Mouse (Mus musculus) CD4-positive, CD25-positive, alpha-beta regulatory T cell, adult 4 months (primary cell): ENCODE results near the gene Slc27a5. TPM values are rescaled to one million over a fixed set of nuclear protein-coding genes. Genes with fewer than 3 reads are reported as not detected.

Experiments used
- ATAC-seq: one replicate; pipeline ENCODE4 v1.8.0; 2017
- polyA plus RNA-seq, 2 experiments: library from polyadenylated mRNA; unstranded; fragments of 100-300 nt; shearing (Covaris generic); gene quantifications; one replicate each; pipeline ENCODE4 v1.2.1; 2017

Slc27a5 gene
- polyA plus RNA-seq, 2 experiments from 2014 or later, result 0.54 TPM; not detected in 1

DNA sequence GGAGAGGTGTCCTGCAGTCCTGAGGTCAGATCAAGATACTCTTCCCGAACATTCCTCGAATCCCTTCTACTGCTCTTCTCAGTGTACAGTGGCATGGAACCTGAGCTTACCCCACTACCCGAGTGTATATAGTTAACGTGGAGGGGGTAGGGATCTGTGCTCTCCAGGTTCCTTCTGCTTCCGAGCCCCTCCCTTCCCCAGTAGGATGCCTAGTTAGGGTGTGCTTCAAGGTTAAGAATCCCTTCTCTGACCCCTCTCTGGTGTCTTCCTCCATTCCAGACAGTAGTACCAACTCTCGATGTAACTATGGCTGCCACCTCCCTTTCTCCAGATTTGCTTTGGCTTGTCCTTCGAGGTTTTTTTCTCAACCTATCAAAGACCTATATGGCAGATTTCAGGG is 17.7 kb downstream of the Slc27a5 start:
- no peak for ATAC-seq

DNA sequence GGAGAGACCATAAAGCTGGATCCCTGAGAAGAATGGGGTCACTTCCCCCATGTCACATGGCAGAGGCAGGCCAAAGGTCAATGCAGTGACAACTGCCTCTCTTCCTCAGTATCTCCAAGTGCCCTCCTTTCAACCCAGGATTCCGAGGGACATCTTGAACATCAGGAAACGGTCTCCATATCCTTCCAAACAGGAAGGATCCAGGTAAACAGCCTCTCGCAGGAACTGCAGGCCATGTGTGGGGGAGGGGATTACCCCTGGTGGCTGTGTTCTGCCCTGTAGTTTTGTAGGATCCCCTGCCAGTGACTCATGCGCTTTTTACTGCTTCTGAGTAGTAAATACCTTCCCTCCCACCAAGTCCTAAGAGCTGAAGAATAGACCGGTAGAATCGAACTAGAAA is 18.2 kb downstream of the Slc27a5 start:
- ATAC-seq, result no peak

DNA sequence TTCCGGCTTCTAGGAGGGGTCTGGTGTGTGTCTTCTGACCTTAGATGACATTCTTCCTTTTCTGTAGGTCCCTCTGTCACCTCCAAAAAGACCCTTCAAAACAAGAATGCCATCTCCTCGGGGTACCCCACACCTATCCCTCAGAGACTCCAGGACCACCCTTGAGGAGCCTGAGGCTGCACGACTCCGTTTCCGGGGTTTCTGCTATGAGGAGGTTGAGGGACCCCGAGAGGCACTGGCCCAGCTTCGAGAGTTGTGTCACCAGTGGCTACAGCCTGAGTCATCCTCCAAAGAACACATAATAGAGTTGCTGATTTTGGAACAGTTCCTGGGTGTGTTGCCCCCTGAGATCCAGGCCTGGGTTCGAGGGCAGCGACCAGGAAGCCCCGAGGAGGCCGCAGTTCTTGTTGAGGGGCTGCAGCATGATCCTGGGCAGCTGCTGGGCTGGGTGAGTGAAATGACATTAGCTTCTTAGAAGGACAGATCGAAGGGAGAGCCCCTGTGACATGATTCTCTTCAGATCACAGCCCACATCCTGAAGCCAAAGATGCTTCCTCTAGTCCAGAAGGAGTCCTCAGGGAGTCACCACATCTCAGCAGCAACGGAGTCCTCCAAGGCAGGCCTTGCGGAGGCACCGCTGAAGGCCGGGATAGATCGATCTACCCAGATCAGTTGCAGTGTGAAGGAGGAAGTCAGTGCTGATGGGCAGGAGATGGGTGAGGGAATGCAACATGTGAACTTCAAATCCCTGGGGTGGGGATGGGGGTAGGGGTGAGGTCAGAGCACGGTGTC is 18.9 kb downstream of the Slc27a5 start:
- ATAC-seq, result no peak

DNA sequence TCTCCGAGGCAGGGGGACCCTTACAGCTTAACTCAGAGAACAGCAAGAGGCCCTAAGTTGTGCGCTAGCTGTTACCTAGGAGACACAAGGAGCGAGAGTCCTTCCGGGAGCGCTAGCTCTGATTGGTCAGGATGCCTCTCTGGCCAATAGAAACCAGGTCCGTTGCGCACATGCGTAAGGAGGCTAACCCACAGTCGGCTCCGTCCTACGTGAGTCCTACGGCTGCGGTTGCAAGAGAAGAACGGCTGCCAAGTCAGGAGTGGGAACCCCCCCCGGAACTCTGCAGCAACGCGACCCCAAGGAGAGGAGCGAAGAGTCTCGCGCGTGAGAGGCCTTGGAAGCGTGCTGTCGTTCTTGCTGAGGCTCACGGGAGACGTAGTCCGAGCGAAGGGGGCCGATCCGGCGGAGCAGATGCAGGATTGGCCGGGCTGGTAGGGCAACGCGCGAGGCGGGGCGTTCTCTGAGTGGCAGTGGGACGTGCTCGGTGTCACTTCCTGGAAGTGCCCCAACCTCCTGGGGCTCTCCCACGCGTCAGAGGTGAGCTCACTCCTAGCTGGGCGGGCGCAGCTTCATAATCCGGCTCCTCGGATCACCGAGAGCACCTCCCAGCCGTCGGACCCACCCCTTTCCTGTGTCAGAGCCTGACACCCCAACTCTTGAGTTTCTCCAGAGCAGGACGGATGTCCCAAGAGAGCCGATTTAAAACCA is 20.2 kb downstream of the Slc27a5 start, which contains the start of gene Zfp446:
Gene Zfp446, plus strand, starts transcription at position 167 of the 708 bp plus-strand sequence.
- ATAC-seq, result peak; percentile 92

DNA sequence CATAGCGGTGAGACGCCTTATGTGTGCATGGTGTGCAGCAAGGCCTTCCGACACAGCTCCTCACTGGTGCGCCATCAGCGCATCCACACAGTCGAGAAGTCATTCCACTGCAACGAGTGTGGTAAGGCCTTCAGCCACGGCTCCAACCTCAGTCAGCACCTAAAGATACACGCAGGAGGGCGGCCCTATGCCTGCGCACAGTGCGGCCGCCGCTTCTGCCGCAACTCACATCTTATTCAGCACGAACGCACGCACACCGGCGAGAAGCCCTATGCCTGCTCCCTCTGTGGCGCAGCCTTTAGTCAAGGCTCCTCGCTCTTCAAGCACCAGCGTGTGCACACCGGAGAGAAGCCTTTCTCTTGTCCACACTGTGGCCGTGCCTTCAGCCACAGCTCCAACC is 27.1 kb downstream of the Slc27a5 start:
- no peak for ATAC-seq

DNA sequence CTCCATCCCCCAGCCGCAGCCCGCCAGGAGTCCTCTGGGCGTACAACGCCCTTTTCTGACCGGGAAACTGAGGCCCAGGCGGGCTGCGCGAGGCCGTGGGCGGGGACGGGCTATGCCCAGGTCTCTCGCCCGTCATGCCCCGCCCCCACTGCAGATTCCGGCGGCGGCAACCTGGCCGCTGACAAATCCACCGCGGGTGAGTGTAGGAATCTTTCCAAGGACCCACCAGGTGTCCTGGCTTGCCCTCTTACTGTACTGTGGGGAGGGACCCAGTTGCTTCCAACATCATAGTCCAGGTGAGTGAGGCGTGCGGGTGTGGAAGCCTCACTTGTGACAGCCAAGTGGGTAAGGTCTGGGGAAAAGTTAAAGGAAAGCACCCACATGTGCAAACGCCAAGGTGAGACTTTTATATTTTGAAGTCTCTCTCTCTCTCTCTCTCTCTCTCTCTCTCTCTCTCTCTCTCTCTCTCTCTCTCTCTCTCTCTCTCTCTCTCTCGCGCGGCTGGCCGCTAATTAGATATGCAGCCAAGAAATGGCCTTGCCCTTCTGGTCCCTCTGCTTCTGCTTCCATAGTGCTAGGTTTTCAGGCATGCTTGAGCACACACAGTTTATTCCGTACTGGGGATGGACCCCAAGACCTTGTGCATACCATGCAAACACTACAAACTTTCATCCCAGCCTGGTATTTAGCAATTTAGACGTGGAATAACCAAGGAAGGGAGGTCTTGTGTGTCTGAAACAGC is 31.7 kb downstream of the Slc27a5 start:
- peak; percentile 24 for ATAC-seq

DNA sequence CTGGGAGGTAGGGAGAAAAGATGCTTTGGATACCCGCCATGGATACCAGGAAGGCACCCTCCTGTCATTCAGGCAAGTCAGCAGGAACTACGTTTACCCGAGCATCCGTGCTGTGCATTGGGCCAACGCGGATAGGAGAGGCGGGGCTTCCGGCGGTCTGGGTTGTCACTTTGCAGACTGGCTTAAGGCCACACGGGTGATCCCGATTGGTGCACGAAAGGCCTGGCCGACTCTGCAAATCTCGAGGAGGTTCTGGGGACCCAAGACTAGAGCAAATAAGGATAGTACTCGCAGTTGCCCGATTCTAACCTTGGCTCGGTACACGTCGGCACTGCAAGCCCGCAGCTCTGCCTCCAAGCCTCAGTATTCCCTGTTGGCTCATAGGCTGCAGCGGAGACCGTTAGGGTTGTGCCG is 32.3 kb downstream of the Slc27a5 start, which contains the start of gene Zfp324:
Gene Zfp324, plus strand, starts transcription at position 161 of the 414 bp plus-strand sequence.
- ATAC-seq, result peak; percentile 85

DNA sequence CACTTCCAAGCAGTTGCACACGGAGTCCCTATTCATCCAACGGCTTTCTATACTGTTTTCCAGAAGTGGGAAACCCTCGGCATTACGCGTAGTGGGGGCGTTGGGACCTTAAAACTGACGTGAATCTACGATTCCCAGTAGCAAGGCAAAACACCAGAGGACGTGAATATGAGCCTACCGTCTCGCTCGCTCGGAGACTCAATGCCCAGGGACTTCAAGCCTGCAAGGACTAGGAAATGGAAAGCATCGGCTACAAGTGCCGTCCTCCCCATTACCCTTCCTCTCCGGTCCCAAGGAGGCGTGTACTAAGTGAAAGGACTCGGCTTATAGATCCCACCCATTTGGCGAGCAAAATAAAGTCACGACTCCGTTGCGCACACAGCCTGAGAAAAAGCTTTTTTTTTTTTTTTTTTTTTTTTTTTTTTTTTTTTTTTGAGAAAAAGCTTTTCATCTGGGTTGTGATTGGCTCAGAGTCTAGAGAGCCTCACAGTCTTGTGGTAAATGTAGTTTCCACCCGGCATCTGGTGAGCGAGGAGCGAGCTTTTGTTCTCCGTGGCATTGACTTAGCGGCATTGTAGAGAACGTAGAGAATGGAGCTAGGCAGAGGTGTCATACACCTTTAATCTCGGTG is 36.4 kb downstream of the Slc27a5 start:
- ATAC-seq, result peak; percentile 69

DNA sequence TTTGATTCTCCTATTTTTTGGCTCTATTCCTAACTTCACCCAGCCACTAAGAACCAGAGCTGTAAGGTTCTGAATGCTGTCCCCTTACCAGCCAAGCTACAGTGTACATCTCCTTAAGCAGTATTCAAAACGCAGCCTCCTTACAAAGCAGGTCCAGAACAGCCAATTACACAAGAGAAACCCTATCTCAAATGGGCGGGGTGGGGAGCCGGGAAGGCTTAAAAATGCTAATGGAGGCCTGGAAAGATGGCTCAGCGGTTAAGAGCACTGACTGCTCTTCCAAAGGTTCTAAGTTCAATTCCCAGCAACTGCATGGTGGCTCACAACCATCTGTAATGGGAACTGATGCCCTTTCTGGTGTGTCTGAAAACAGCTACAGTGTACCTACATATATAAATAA is 38.3 kb downstream of the Slc27a5 start:
- ATAC-seq, result no peak

DNA sequence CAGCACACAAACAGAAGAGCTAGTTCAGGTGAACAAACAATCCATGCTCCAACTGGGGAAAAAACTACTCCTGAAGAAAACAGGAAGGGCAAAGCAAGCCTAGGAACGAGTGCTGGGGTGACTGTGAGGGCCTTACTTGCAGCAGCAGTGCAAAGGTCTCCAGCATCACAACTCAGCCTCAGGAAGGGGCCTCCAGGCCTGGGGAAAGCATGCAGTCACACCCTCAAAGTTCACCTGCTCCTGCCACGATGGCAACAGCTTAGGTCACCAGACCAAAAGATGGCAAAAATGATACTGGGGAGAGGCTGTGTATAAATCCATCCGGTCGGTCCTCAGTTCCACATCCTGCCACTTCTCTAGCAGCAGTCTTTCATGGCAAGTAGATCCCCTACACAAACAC is 39.0 kb downstream of the Slc27a5 start:
- no peak for ATAC-seq

DNA sequence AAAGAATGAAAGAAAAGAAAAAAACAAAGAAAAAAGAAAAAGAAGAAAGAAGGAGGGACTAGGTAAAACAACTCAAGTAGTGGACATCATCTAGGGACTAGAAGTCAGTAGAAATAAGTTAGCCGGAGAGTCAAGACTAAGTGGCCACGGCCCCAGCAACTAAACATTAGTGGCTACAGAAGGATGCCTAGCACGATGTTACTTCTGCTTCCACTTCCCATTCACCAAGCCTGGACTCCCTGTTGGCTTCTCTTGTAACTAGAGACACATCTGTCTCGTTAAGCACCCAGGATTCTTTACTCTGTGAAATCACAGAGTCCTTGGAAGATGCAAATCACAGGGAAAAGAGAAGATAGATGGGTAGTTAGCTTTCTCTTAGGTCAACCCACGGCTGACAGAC is 40.5 kb downstream of the Slc27a5 start:
- ATAC-seq, result no peak

DNA sequence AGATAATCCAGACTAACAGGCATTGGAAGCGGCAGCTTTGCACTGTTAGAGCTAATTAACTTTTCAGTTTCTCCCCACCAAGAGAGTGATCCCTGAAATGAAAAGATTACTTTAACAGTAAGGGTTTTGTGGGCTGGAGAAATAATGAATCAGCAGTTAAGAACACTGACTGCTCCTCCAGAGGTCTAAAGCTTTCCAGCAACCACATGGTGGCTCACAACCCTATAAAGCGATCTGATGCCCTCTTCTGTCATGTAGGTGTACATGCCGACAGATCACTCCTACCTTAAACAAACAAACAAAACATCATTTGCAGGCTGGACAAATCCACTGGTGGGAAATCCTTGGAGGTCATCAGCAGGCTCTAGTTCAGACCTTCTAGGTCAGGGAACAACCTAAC is 43.1 kb downstream of the Slc27a5 start:
- no peak for ATAC-seq

DNA sequence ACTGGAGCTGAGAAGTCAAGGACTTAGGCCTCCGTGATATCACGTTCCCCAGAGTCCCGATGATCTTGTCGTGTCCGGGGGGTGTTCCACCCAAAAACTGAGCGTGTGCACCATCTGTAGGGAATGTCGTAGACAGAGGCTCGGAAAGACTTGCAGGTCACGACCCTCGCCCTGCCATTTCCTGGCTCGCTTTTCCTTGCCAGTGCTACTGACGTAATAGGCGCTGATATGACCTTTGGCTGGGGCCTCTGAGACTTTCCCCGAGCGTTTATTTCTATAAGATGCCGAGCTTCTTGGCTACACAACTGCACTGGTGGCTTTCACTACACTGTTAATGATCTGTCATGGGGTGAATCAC is 48.1 kb downstream of the Slc27a5 start:
- ATAC-seq, result peak; percentile 31

DNA sequence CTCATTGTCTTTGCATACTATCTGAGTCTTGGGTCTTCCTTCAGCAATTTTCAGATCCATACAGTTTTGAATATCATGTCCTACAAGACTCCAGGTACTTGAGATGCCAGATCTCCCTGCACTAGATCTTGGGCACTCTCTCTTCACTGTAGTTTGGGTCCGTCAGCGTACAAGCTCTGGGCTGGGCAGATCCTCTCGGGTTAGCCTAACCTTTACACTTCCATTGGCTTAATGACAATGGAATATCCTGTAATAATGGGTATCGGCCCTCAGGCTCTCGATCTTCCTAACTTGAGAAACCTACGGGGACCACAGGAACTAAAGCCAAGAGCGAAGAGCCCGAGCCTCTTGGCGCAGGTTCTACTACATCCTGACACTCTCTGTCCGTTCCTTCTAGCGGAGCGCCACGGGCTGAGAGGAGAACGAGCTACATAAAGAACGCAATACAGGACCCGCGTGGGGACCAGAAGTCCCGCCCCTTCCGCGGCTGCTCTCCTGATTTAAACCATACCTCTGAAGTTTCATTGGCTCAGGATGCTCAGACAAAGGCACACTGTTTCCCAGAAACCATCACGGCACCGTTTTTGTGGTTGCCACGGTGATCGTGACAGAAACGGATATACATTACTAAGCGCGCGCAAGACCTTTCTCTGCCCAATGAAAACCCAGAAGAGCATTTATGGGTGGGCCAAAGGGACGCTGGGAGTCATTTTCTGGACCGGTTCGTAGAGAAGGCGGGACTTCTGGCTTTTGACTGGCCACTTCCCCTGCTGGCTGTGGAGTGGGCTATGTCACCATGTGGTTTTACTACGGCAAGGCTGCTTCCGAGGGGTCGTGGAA is 48.7 kb downstream of the Slc27a5 start:
- ATAC-seq, result peak; percentile 98

DNA sequence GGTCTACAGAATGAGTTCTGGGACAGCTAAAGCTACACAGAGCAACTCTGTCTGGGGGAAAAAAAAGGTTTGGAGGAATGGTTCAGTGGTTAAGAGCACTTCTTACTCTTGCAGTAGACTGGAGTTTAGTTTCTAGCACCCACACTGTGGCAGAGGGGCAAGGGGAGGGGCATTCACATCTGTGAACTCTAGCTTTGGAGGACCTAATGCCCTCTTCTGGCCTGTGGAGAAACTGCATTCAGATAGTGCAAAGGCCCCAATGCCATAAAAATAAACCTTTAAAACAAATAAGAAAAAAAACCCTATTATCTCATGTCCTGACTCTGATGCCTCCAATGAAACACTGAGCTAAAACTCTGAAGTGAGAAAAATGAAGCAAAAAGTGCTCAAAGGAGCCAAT is 54.5 kb downstream of the Slc27a5 start:
- peak; percentile 77 for ATAC-seq

DNA sequence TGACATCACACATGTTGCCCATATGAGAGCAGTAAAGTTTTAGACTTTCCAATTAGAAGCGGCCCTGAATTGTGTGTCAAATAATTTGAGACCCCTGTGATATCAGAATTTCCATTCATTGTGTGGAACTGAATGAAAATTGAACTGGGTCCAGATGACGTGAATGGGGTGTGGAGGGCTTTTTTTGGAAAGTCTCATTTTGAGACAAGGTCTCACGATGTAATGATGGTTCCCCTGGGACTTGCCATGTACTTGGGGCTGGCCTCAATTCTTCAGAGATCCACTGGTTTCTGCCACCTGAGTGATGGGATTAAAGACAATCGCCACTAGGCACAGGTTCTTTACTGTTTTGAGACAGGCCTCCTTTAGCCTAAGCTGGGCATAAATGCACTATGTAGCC is 57.4 kb downstream of the Slc27a5 start:
- ATAC-seq, result no peak

Other genes starting within 250 kb of the Slc27a5 start
- 1 to 10 TPM in 1 of 2 experiments, under 1 TPM in 1; 0.42 to 1.4 TPM for gene Zscan18, start 194.6 kb downstream of the Slc27a5 start, polyA plus RNA-seq
- 10 to 100 TPM; 20.0 to 22.4 TPM for gene Zfp329, start 179.3 kb downstream of the Slc27a5 start, polyA plus RNA-seq
- gene Zfp110, start 163.4 kb downstream of the Slc27a5 start, polyA plus RNA-seq, result 100 to 1,000 TPM in 1 of 2 experiments, 10 to 100 TPM in 1; 91.9 to 118 TPM
- 1 to 10 TPM; 1.0 to 1.7 TPM for gene Zfp128, start 117.0 kb downstream of the Slc27a5 start, polyA plus RNA-seq
- 10 to 100 TPM in 1 of 2 experiments, 1 to 10 TPM in 1; 8.2 to 15.0 TPM for gene Zscan22, start 100.4 kb downstream of the Slc27a5 start, polyA plus RNA-seq
- 1,000 to 10,000 TPM; 2,766 to 2,852 TPM for gene Rps5, start 75.9 kb downstream of the Slc27a5 start, polyA plus RNA-seq
- gene Rnf225, start 70.8 kb downstream of the Slc27a5 start, polyA plus RNA-seq, result not detected
- gene Zfp324, start 32.4 kb downstream of the Slc27a5 start, polyA plus RNA-seq, result 1 to 10 TPM; 2.2 to 2.7 TPM
- 1 to 10 TPM; 3.8 to 5.7 TPM for gene Zfp446, start 20.3 kb downstream of the Slc27a5 start, polyA plus RNA-seq
- 10 to 100 TPM; 37.1 to 75.2 TPM for gene Trim28, start 922 bp upstream of the Slc27a5 start, polyA plus RNA-seq
- 1 to 10 TPM; 5.6 to 7.4 TPM for gene Zbtb45, start 11.8 kb upstream of the Slc27a5 start, polyA plus RNA-seq
- 100 to 1,000 TPM; 259 to 278 TPM for gene Chmp2a, start 36.6 kb upstream of the Slc27a5 start, polyA plus RNA-seq
- gene Ube2m, start 40.1 kb upstream of the Slc27a5 start, polyA plus RNA-seq, result 10 to 100 TPM in 1 of 2 experiments, 1 to 10 TPM in 1; 7.9 to 14.3 TPM
- gene Mzf1, start 56.6 kb upstream of the Slc27a5 start, polyA plus RNA-seq, result under 1 TPM; 0.35 to 0.84 TPM
- gene Vmn1r85, start 97.0 kb upstream of the Slc27a5 start, polyA plus RNA-seq, result not detected
- under 1 TPM in 1 of 2 experiments, not detected in 1; 0.05 TPM for gene Vmn1r86, start 121.7 kb upstream of the Slc27a5 start, polyA plus RNA-seq
- gene Vmn1r87, start 142.0 kb upstream of the Slc27a5 start, polyA plus RNA-seq, result not detected
- under 1 TPM in 1 of 2 experiments, not detected in 1; 0.08 TPM for gene Vmn1r88, start 161.4 kb upstream of the Slc27a5 start, polyA plus RNA-seq
- gene Vmn1r89, start 214.8 kb upstream of the Slc27a5 start, polyA plus RNA-seq, result not detected